Mouse (Mus musculus) C2C12 (cell line): ENCODE results near the gene Tgm1.
A peak's percentile ranks its signal among the peaks of the same experiment; 100 is the strongest.

Experiments used
- CEBPB ChIP-seq: IDR thresholded peaks from one replicate; pipeline ENCODE4 v1.6.1; 2011; ENCODE audit warnings: low read depth, mild to moderate bottlenecking, control low read depth, moderate library complexity
- CTCF ChIP-seq: IDR thresholded peaks from one replicate; pipeline ENCODE4 v1.5.1; 2011; ENCODE audit not compliant: control insufficient read depth, insufficient read depth, insufficient read length
- FOSL1 ChIP-seq: IDR thresholded peaks from one replicate; pipeline ENCODE4 v1.8.0; 2011; ENCODE audit warnings: mild to moderate bottlenecking, low read length; ENCODE audit not compliant: poor library complexity, insufficient read depth, severe bottlenecking
- MAX ChIP-seq: IDR thresholded peaks from one replicate; pipeline ENCODE4 v1.6.1; 2011; ENCODE audit warnings: mild to moderate bottlenecking, control low read depth
- MYOD1 ChIP-seq: IDR thresholded peaks from one replicate; pipeline ENCODE4 v1.6.1; 2011; ENCODE audit warnings: low read depth; ENCODE audit not compliant: control insufficient read depth, insufficient read length
- MYOG ChIP-seq: IDR thresholded peaks from one replicate; pipeline ENCODE4 v1.6.1; 2011; ENCODE audit not compliant: control insufficient read depth, insufficient read length; ENCODE audit errors: extremely low read depth
- USF1 ChIP-seq: IDR thresholded peaks from one replicate; pipeline ENCODE4 v1.6.1; 2011; ENCODE audit warnings: low read depth, mild to moderate bottlenecking, control low read depth, moderate library complexity

- no peak for TF ChIP-seq CTCF
- peak; percentile 68 for TF ChIP-seq MAX
- TF ChIP-seq MYOD1, result no peak
- no peak for TF ChIP-seq USF1
- no peak for TF ChIP-seq MYOG
- no peak for TF ChIP-seq FOSL1
- TF ChIP-seq CEBPB, result no peak
Measured at GRCm38 (mm10) chr14:55745180-55745860, 31.6 kb upstream of the Tgm1 start, which contains the start of the genes Dhrs1 and Nop9.
